Mouse (Mus musculus) embryonic facial prominence, embryonic 10.5 days (tissue): ENCODE data around the gene Itprid1. TPM values are rescaled to one million over a fixed set of nuclear protein-coding genes. Genes with fewer than 3 reads are reported as not detected.

Source experiments
- DNase-seq: peaks from one replicate; pipeline ENCODE4 v3.0.0-alpha.2; 2017; ENCODE audit warnings: low spot score
- H3K27ac ChIP-seq: fragments of 300-500 bp; sonication (generic); replicated peaks from 2 replicates; pipeline ENCODE4 v1.5.1; 2016; ENCODE audit warnings: mild to moderate bottlenecking
- H3K27me3 ChIP-seq: fragments of 300-500 bp; sonication (generic); replicated peaks from 2 replicates; pipeline ENCODE4 v1.6.1; 2016; ENCODE audit warnings: low read depth, mild to moderate bottlenecking; ENCODE audit not compliant: poor library complexity, severe bottlenecking
- H3K36me3 ChIP-seq: fragments of 300-500 bp; sonication (generic); replicated peaks from 2 replicates; pipeline ENCODE4 v1.6.1; 2016; ENCODE audit warnings: mild to moderate bottlenecking, moderate library complexity
- H3K4me1 ChIP-seq: fragments of 300-500 bp; sonication (generic); 2 replicates; pipeline ENCODE4 v1.6.1; 2016
- H3K4me3 ChIP-seq: fragments of 300-500 bp; sonication (generic); 2 replicates; pipeline ENCODE4 v1.5.1; 2016; ENCODE audit warnings: mild to moderate bottlenecking, moderate library complexity
- H3K9me3 ChIP-seq: fragments of 300-500 bp; sonication (generic); 2 replicates; pipeline ENCODE4 v1.6.1; 2016; ENCODE audit warnings: mild to moderate bottlenecking
- WGBS: fragments of 180-500 bp; shearing (Covaris S2); methylation state at CpG from one replicate; pipeline ENCODE4 v1.1.7; 2016; 5-methylcytosine and 5-hydroxymethylcytosine counted together
- polyA plus RNA-seq: library from polyadenylated mRNA; unstranded; fragments of >200 nt; fragmentation: Nextera tagmentation; extraction: Ambion mirVana; gene quantifications from 2 replicates; pipeline ENCODE4 v1.2.1, GENCODE M21; 2016

Itprid1 gene
- polyA plus RNA-seq, 1 experiment from 2014 or later: not detected

DNA sequence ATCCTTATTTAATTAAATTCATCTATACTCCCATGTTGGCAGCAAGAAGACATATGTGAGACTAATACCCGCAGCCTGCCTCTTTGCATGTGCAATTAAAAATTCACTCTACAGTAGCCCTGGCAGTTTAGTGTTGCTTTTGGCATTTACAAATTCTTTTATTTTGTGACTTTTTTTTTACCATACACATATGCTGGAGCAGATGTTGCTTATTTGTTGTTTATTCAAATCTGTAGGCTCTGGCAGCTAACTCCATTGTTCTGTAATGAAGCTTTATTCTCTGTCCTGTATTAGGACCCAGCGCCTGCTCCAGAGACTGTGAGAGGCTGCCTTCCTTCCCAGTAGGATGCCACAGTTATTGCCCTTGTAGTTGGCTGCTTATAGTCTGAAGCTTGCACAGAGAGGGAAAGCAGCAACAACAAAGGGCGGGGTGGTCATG is 83.6 kb downstream of the Itprid1 start:
- no peak for DNase-seq
- WGBS: 71% methylated on average over 3 of the region's 3 CpGs
- Histone ChIP-seq H3K27me3 (no peaks in the 10 kb centered on the region), H3K36me3 (no peaks in the 10 kb centered on the region), H3K4me1 (no peaks in the 10 kb centered on the region), H3K9me3 (no peaks in the 10 kb centered on the region), H3K27ac (no peak overlapping the region), H3K4me3 (no peak overlapping the region)

DNA sequence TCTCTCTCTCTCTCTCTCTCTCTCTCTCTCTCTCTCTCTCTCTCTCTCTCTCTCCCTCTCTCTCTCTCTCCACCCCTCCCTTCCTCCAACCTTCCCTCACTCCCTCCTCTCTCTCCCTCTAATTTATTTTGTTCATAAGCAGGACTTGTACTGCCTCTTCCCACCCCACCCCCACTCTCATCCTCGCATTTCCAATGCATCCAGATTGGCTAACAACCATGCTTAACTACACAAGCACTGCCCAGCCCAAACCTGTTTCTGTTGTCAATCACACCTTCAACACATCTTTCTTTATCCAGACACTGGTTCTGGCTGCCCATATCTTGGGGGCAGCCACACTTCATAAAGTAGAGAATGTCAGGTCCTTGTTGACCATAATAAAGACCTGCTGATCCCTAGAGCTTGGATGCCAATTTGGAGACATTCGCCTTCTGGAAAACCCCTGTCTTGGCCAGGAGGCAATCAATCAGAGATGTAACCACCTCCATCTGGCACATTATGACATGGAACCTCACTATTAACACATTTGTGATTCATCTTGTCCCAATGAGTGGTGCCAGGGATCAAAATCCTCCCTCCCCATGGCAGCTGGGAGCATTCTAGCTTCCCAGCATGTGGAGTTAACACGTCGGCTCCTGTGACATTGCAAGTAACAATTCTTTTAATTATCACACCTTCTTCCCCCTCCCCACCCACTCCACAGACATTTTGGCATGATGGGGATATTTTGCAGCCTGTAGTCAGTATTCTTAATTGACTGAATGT is 84.4 kb downstream of the Itprid1 start:
- H3K27me3 ChIP-seq: no peaks in the 10 kb centered on the region
- H3K36me3 ChIP-seq: no peaks in the 10 kb centered on the region
- no peaks in the 10 kb centered on the region for H3K4me1 ChIP-seq
- H3K27ac ChIP-seq: no peak overlapping the region
- WGBS: 78% methylated on average over 4 of the region's 4 CpGs
- no peak overlapping the region for H3K4me3 ChIP-seq
- DNase-seq: no peak
- no peaks in the 10 kb centered on the region for H3K9me3 ChIP-seq

DNA sequence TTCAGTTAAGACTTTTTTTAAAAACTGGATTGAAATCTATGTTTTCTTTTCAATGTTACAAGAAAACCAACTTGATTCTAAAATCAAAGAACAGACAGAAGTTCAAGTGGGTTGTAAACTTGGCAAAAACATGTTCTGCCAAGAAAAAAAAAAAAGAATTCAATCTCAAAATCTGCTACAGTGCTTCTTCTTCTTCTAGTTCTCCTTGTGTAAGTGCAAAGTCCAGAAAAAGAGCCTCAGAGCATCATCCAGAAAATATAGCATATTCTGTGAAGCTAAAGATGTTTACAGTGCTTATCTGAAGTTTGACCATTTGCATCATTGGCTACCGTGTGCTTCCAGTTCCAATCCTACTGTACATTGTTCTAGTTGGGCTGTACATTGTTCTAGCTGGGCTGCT is 108.0 kb downstream of the Itprid1 start:
- WGBS: 87% methylated on average over 1 of the region's 1 CpGs
- H3K27me3 ChIP-seq: no peaks in the 10 kb centered on the region
- no peaks in the 10 kb centered on the region for H3K4me1 ChIP-seq
- H3K9me3 ChIP-seq: no peaks in the 10 kb centered on the region
- no peak for DNase-seq
- H3K36me3 ChIP-seq: no peaks in the 10 kb centered on the region
- no peak overlapping the region for H3K4me3 ChIP-seq
- no peak overlapping the region for H3K27ac ChIP-seq

DNA sequence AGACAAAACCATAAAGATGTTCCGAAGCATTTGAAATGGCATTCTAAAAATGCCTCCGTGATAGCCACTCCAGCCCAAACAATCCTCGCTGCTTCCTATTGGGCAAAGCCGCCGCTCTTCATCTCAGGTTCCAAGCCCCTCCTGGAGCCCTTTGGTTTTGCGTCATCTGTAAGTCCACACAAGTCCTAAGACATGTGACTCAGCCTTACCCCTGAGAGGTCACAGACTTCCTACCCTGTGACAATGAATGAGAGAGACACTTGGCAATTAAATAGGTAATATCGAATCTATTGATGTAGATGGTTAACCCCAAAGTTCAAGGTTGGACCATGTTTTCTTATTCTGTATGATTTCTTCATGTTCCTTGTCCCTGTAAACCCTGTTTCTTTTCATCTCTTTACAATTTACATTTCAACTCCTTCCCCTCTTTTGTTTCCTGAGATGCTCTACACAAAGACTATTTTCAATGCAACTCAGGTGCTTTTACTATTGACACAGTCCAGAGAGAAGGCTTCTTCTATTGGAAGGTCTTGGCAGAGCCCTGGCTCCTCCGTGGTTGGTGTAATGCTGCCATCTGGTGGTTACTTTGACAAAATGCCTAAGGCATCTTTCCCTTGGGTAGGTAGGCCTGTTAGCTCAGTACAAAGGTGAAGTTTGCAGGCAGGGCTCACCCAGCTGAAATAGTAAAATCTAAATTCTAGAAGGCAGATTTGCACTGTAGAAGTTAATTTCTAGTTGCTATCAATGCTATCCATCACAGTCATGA is 113.8 kb downstream of the Itprid1 start:
- H3K9me3 ChIP-seq: no peaks in the 10 kb centered on the region
- no peaks in the 10 kb centered on the region for H3K27me3 ChIP-seq
- H3K4me3 ChIP-seq: no peak overlapping the region
- H3K27ac ChIP-seq: no peak overlapping the region
- DNase-seq: peak; percentile 65
- no peaks in the 10 kb centered on the region for H3K4me1 ChIP-seq
- 72% methylated on average over 8 of the region's 8 CpGs for WGBS
- no peaks in the 10 kb centered on the region for H3K36me3 ChIP-seq

DNA sequence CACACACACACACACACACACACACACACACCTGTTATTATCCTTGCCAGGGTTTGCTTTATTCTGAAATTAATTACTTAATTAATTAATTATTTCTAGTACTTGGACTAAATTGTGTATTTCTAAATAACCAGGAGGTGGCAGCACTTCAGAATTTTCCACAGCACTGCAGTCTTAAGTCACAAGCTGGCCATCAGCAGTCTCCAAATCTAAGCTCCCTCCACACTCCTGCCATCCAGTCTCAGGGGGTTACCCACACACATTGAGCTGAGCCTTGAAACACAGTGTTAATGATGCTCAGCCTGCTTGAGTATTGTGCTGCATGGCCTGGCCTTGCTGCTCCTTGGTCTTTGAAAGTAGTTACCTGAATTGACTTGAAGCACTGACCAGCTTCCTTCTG is 136.3 kb downstream of the Itprid1 start:
- H3K9me3 ChIP-seq: no peaks in the 10 kb centered on the region
- peaks cover 6% of the 10 kb centered on the region; the same call in 1 of the 2 replicates for H3K4me1 ChIP-seq
- no peaks in the 10 kb centered on the region for H3K36me3 ChIP-seq
- DNase-seq: peak; percentile 21
- H3K4me3 ChIP-seq: no peak overlapping the region
- H3K27ac ChIP-seq: no peak overlapping the region
- H3K27me3 ChIP-seq: no peaks in the 10 kb centered on the region

DNA sequence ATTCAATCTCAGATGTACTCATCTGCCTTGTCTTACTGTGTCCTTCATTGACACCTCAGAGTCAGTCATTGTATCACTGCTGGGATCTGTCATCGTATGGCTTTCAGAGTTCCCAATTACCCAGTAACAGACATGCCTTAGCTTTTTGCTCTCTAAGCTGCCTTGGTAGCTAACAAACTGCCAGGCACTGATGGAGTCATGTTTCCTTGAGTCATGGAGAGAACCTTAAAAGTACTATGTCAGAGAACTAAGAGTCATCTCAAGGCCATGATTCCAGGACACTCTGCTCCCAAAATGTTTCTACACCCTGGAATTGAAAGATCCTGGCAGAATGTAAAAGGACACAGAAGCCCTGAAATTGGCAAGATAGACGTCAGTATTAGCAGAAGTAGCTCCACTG is 143.1 kb downstream of the Itprid1 start:
- peaks cover 6% of the 10 kb centered on the region; the same call in 1 of the 2 replicates for H3K4me1 ChIP-seq
- no peaks in the 10 kb centered on the region for H3K9me3 ChIP-seq
- no peak overlapping the region for H3K27ac ChIP-seq
- H3K27me3 ChIP-seq: no peaks in the 10 kb centered on the region
- DNase-seq: no peak
- H3K36me3 ChIP-seq: no peaks in the 10 kb centered on the region
- H3K4me3 ChIP-seq: no peak overlapping the region
- WGBS: 86% methylated on average over 2 of the region's 2 CpGs

DNA sequence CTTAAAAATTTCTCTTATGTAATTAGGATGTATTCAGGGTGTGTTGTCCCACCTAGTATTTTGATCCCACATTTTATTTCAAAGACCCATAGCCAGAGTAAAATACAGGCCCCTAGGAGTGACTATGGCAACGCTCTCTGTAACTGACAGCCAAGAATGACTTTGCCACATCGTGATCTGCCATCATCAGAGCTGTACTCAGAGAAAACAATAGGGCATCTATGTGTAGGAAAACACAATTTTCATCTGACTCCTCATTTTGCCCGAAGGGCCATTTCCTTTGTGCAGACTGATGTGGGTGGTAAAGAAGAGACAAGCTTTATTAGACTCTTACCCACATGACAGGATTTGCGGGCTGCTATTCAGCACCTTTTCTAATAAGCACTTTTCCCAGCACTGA is 172.0 kb downstream of the Itprid1 start:
- 58% methylated on average over 4 of the region's 4 CpGs for WGBS
- Histone ChIP-seq H3K27ac (no peak overlapping the region), H3K27me3 (no peaks in the 10 kb centered on the region), H3K4me1 (no peaks in the 10 kb centered on the region), H3K9me3 (no peaks in the 10 kb centered on the region), H3K36me3 (no peaks in the 10 kb centered on the region), H3K4me3 (no peak overlapping the region)
- no peak for DNase-seq

DNA sequence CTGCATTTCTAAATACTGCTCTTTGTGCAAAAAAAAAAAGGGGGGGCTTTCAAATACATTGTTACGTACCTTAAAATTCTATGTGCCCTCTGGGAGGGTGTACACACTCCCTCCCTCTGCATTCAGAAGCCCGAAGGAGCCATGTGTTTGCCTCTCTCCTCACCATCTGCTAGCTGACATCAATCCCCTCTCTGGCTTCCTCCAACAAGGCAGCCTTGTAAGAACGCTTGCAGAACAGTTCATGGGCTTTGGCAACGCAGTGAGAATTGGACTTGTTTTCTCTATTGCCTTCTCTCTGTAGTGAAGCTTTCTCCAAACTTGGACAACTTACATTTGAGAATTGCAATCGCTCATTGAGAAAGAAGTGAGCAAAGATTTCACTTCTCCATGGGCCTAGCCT is 175.7 kb downstream of the Itprid1 start:
- Histone ChIP-seq H3K27ac (no peak overlapping the region), H3K4me3 (no peak overlapping the region), H3K9me3 (no peaks in the 10 kb centered on the region), H3K36me3 (no peaks in the 10 kb centered on the region), H3K4me1 (peaks cover 2% of the 10 kb centered on the region; the same call in 1 of the 2 replicates), H3K27me3 (no peaks in the 10 kb centered on the region)
- 69% methylated on average over 5 of the region's 5 CpGs for WGBS
- DNase-seq: no peak

DNA sequence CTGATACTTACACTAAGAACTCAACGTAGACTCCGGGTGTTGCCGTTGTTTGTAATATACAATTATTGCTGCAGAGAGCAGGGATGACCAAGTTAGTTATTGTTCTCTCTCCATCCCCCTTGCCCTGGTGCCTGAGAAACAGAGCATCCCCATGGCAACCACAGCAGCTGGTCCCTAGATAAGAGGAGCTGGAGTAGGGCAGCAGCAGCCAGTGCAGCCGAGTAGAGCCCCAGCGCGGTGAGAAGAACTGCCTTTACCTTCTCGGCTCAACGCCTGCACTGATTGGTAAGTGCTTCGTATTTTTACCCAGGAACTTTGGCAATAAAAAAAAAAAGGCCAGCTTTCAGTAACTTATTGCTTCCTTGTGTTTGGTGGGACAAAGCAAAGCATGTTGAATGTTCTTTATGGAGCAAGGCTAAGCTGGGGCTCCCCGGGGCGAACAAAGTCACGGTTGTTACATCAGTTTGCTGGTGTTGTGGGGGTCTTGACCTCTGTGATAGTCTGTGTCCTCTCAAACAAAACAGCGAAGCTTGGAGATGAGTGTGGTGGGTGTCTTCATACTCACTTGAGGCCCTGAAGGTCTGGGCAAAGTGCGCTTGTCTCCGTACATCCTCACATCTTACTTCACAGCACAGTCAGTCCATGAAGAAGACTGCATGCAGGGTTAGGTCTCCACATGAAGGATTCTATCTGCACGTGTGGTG is 180.7 kb downstream of the Itprid1 start, which contains the start of gene Ppp1r17:
TSS of gene Ppp1r17 (plus strand) at position 207 of the 704 bp plus-strand sequence.
- WGBS: 63% methylated on average over 16 of the region's 16 CpGs
- DNase-seq: peak; percentile 50
- H3K9me3 ChIP-seq: no peaks in the 10 kb centered on the region
- H3K27me3 ChIP-seq: no peaks in the 10 kb centered on the region
- no peaks in the 10 kb centered on the region for H3K36me3 ChIP-seq
- 0 out of 2 replicates have a peak within 1 kb of the TSS, but pooled peaks have one; percentile 15 for H3K27ac ChIP-seq
- H3K4me3 ChIP-seq: 0 out of 2 replicates have a peak within 1 kb of the TSS, but pooled peaks have one; percentile 8
- peaks cover 11% of the 10 kb centered on the region for H3K4me1 ChIP-seq

DNA sequence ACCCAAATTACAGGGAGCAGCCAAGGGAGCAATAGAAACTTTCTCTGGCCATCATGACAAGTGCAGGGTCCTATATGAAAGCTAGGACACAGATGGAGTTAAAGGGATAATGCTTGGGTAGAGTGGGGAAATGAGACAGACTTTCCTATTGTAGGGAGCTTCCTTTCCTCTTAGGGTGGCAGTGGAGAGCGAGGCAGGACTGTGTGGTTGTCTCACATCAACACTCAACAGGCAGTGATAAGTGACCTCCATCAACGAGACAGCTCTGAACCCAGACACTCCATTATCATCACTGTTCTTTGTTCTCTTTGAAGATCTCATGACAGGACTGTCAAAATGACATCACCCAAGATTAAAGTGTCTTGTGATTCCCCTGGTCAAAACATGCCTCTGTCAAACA is 182.9 kb downstream of the Itprid1 start:
- no peak for DNase-seq
- no peaks in the 10 kb centered on the region for H3K9me3 ChIP-seq

DNA sequence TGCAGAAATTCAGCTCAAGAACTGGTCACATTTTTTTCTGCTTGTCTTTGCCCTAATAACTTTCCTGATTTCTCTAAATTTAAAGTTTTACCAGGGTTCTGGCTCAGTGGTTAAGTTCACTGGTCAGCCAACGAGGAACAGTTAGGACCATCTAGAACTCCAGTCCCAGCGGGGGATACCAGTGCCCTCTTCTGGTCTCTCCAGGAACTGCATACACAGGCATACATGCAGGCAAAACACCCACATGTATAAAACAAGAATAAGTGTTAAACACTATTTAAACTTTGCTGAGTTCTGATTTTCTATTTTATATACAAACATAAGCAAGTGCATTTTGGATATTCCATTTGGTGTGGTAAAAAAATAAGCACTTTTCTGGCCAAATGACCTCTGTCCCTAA is 188.8 kb downstream of the Itprid1 start:
- H3K4me3 ChIP-seq: no peak overlapping the region
- no peak overlapping the region for H3K27ac ChIP-seq
- no peaks in the 10 kb centered on the region for H3K27me3 ChIP-seq
- H3K9me3 ChIP-seq: no peaks in the 10 kb centered on the region
- WGBS: 67% methylated on average over 2 of the region's 2 CpGs
- no peaks in the 10 kb centered on the region for H3K36me3 ChIP-seq
- DNase-seq: no peak
- peaks cover 11% of the 10 kb centered on the region for H3K4me1 ChIP-seq

More for the DNA sequence above, 182.9 kb downstream of the Itprid1 start:
- H3K4me1 ChIP-seq: peaks cover 14% of the 10 kb centered on the region
- WGBS: 58% methylated on average over 2 of the region's 2 CpGs
- no peaks in the 10 kb centered on the region for H3K27me3 ChIP-seq
- no peak overlapping the region for H3K4me3 ChIP-seq
- no peaks in the 10 kb centered on the region for H3K36me3 ChIP-seq
- no peak overlapping the region for H3K27ac ChIP-seq

DNA sequence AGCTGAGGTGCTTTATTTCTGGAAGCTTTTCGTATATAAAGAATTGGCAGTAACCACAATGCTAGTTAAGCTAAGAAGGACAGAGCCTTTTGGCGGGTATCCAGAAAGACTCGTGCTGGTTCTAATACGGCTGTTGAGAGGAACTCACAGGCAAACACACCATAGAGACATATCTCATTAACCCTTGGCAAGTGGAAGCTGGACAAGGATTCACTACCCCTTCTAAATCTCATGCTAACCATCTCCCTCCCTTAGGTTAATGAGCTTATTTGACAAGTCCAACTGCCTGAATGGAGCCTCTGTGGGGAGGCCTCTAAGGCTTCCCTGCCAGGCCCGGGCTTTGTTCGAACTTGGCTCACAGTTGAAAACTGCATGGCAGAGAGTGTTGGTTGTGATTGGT is 190.6 kb downstream of the Itprid1 start:
- Histone ChIP-seq H3K9me3 (no peaks in the 10 kb centered on the region), H3K4me1 (peaks cover 16% of the 10 kb centered on the region), H3K27ac (no peak overlapping the region), H3K4me3 (no peak overlapping the region), H3K36me3 (no peaks in the 10 kb centered on the region), H3K27me3 (no peaks in the 10 kb centered on the region)
- DNase-seq: no peak
- WGBS: 88% methylated on average over 6 of the region's 6 CpGs
